Mouse (Mus musculus) forebrain, embryonic 15.5 days (tissue): ENCODE results near the gene H2afy2. TPM values are rescaled to one million over a fixed set of nuclear protein-coding genes. Genes with fewer than 3 reads are reported as not detected.

Source experiments
- ATAC-seq: fragments of 200-750 bp; cut with Nextera tagmentation; replicated peaks from 2 replicates; pipeline ENCODE4 v1.8.0; 2017; ENCODE audit warnings: mild to moderate bottlenecking, moderate TSS enrichment, moderate library complexity
- H3K27ac ChIP-seq: fragments of 300-500 bp; sonication (generic); replicated peaks from 2 replicates; pipeline ENCODE4 v1.5.1; 2015; ENCODE audit warnings: mild to moderate bottlenecking, inconsistent platforms
- H3K27me3 ChIP-seq: fragments of 300-500 bp; sonication (generic); 2 replicates; pipeline ENCODE4 v1.6.1; 2015; ENCODE audit warnings: inconsistent platforms
- H3K36me3 ChIP-seq: fragments of 300-500 bp; sonication (generic); 2 replicates; pipeline ENCODE4 v1.6.1; 2015; ENCODE audit warnings: mild to moderate bottlenecking, inconsistent platforms
- H3K4me1 ChIP-seq: fragments of 300-500 bp; sonication (generic); 2 replicates; pipeline ENCODE4 v1.6.1; 2015; ENCODE audit warnings: inconsistent platforms
- H3K4me2 ChIP-seq: fragments of 300-500 bp; sonication (generic); replicated peaks from 2 replicates; pipeline ENCODE4 v1.6.1; 2015; ENCODE audit warnings: mild to moderate bottlenecking, inconsistent platforms
- H3K4me3 ChIP-seq: fragments of 300-500 bp; sonication (generic); 2 replicates; pipeline ENCODE4 v1.5.1; 2015; ENCODE audit warnings: mild to moderate bottlenecking, inconsistent platforms
- H3K9ac ChIP-seq: fragments of 300-500 bp; sonication (generic); replicated peaks from 2 replicates; pipeline ENCODE4 v1.6.1; 2015; ENCODE audit warnings: mild to moderate bottlenecking, inconsistent platforms
- H3K9me3 ChIP-seq: fragments of 300-500 bp; sonication (generic); 2 replicates; pipeline ENCODE4 v1.6.1; 2016; ENCODE audit warnings: inconsistent platforms
- WGBS: fragments of 180-500 bp; shearing (Covaris S2); methylation state at CpG from one replicate; pipeline ENCODE4 v1.1.7; 2015; ENCODE audit warnings: mixed read lengths; 5-methylcytosine and 5-hydroxymethylcytosine counted together
- polyA plus RNA-seq: library from polyadenylated mRNA; unstranded; fragments of >200 nt; fragmentation: Nextera tagmentation; extraction: Ambion mirVana; gene quantifications from 2 replicates; pipeline ENCODE4 v1.2.1, GENCODE M21; 2015

Gene H2afy2
- polyA plus RNA-seq, 1 experiment from 2014 or later: 312 TPM

GRCm38 (mm10) chr10:61742336-61742735, 41.6 kb downstream of the H2afy2 start:
- Histone ChIP-seq H3K27ac (no peak overlapping the region), H3K27me3 (no peaks in the 10 kb centered on the region), H3K4me2 (no peak overlapping the region), H3K4me1 (no peaks in the 10 kb centered on the region), H3K36me3 (peaks cover 95% of the 10 kb centered on the region), H3K9ac (no peak overlapping the region), H3K4me3 (no peak overlapping the region), H3K9me3 (no peaks in the 10 kb centered on the region)
- 96% methylated on average over 8 of the region's 8 CpGs for WGBS
- ATAC-seq: no peak

GRCm38 (mm10) chr10:61741873-61742272, 42.1 kb downstream of the H2afy2 start:
- no peaks in the 10 kb centered on the region; the same call in 1 of the 2 replicates for H3K4me1 ChIP-seq
- no peaks in the 10 kb centered on the region for H3K27me3 ChIP-seq
- peaks cover 90% of the 10 kb centered on the region for H3K36me3 ChIP-seq
- no peak overlapping the region for H3K4me3 ChIP-seq
- H3K27ac ChIP-seq: no peak overlapping the region
- ATAC-seq: no peak
- H3K4me2 ChIP-seq: no peak overlapping the region
- no peak overlapping the region for H3K9ac ChIP-seq
- WGBS: 92% methylated on average over 4 of the region's 4 CpGs
- H3K9me3 ChIP-seq: no peaks in the 10 kb centered on the region

GRCm38 (mm10) chr10:61741306-61741705, 42.6 kb downstream of the H2afy2 start:
- H3K27ac ChIP-seq: no peak overlapping the region
- no peaks in the 10 kb centered on the region for H3K27me3 ChIP-seq
- no peaks in the 10 kb centered on the region; the same call in 1 of the 2 replicates for H3K4me1 ChIP-seq
- H3K4me3 ChIP-seq: no peak overlapping the region
- H3K4me2 ChIP-seq: no peak overlapping the region
- no peaks in the 10 kb centered on the region for H3K9me3 ChIP-seq
- no peak overlapping the region for H3K9ac ChIP-seq
- H3K36me3 ChIP-seq: peaks cover 85% of the 10 kb centered on the region
- WGBS: 100% methylated on average over 1 of the region's 1 CpGs
- ATAC-seq: no peak

- Histone ChIP-seq H3K27ac (no peak overlapping the region), H3K36me3 (peaks cover 53% of the 10 kb centered on the region), H3K4me2 (no peak overlapping the region), H3K4me3 (no peak overlapping the region), H3K9ac (no peak overlapping the region), H3K27me3 (no peaks in the 10 kb centered on the region), H3K9me3 (no peaks in the 10 kb centered on the region), H3K4me1 (no peaks in the 10 kb centered on the region; the same call in 1 of the 2 replicates)
- no peak for ATAC-seq
- WGBS: 93% methylated on average over 4 of the region's 4 CpGs
Measured at GRCm38 (mm10) chr10:61738126-61738525, 45.8 kb downstream of the H2afy2 start.

- no peaks in the 10 kb centered on the region for H3K9me3 ChIP-seq
- H3K4me1 ChIP-seq: no peaks in the 10 kb centered on the region; the same call in 1 of the 2 replicates
- no peaks in the 10 kb centered on the region for H3K27me3 ChIP-seq
- H3K27ac ChIP-seq: peak overlapping the region; percentile 69
- H3K36me3 ChIP-seq: peaks cover 48% of the 10 kb centered on the region
- WGBS: 97% methylated on average over 1 of the region's 1 CpGs
- no peak overlapping the region for H3K4me3 ChIP-seq
- H3K4me2 ChIP-seq: no peak overlapping the region
- H3K9ac ChIP-seq: no peak overlapping the region
- ATAC-seq: no peak
Measured at GRCm38 (mm10) chr10:61737537-61737936, 46.4 kb downstream of the H2afy2 start.

- ATAC-seq: peak; percentile 59; the same call in 1 of the 2 replicates
- Histone ChIP-seq H3K36me3 (peaks cover 39% of the 10 kb centered on the region), H3K4me1 (no peaks in the 10 kb centered on the region; the same call in 1 of the 2 replicates), H3K9ac (no peak overlapping the region), H3K27ac (peak overlapping the region; percentile 69), H3K4me2 (no peak overlapping the region), H3K9me3 (no peaks in the 10 kb centered on the region), H3K27me3 (no peaks in the 10 kb centered on the region), H3K4me3 (no peak overlapping the region)
- 63% methylated on average over 10 of the region's 10 CpGs for WGBS
Measured at GRCm38 (mm10) chr10:61736671-61737078, 47.3 kb downstream of the H2afy2 start.

- H3K9ac ChIP-seq: no peak overlapping the region
- 42% methylated on average over 3 of the region's 3 CpGs for WGBS
- ATAC-seq: no peak
- no peak overlapping the region for H3K4me2 ChIP-seq
- H3K27me3 ChIP-seq: no peaks in the 10 kb centered on the region
- H3K36me3 ChIP-seq: peaks cover 18% of the 10 kb centered on the region
- H3K4me3 ChIP-seq: no peak overlapping the region
- no peaks in the 10 kb centered on the region; the same call in 1 of the 2 replicates for H3K4me1 ChIP-seq
- no peaks in the 10 kb centered on the region for H3K9me3 ChIP-seq
- no peak overlapping the region for H3K27ac ChIP-seq
Measured at GRCm38 (mm10) chr10:61734377-61734776, 49.6 kb downstream of the H2afy2 start.

- Histone ChIP-seq H3K4me3 (no peak overlapping the region), H3K9ac (no peak overlapping the region), H3K27me3 (no peaks in the 10 kb centered on the region), H3K27ac (no peak overlapping the region), H3K9me3 (no peaks in the 10 kb centered on the region), H3K4me1 (no peaks in the 10 kb centered on the region), H3K4me2 (no peak overlapping the region), H3K36me3 (no peaks in the 10 kb centered on the region)
- ATAC-seq: no peak
- 98% methylated on average over 6 of the region's 6 CpGs for WGBS
Measured at GRCm38 (mm10) chr10:61730171-61730570, 53.8 kb downstream of the H2afy2 start.

- no peaks in the 10 kb centered on the region for H3K9me3 ChIP-seq
- no peaks in the 10 kb centered on the region for H3K27me3 ChIP-seq
- no peaks in the 10 kb centered on the region for H3K36me3 ChIP-seq
- H3K4me1 ChIP-seq: no peaks in the 10 kb centered on the region
- no peak overlapping the region for H3K4me3 ChIP-seq
- H3K27ac ChIP-seq: no peak overlapping the region
- WGBS: 86% methylated on average over 11 of the region's 11 CpGs
- ATAC-seq: no peak
- H3K4me2 ChIP-seq: no peak overlapping the region
- no peak overlapping the region for H3K9ac ChIP-seq
Measured at GRCm38 (mm10) chr10:61729181-61729580, 54.8 kb downstream of the H2afy2 start.

- ATAC-seq: no peak
- Histone ChIP-seq H3K27me3 (no peaks in the 10 kb centered on the region), H3K4me1 (no peaks in the 10 kb centered on the region), H3K9ac (no peak overlapping the region), H3K27ac (no peak overlapping the region), H3K4me3 (no peak overlapping the region), H3K9me3 (no peaks in the 10 kb centered on the region), H3K4me2 (no peak overlapping the region), H3K36me3 (no peaks in the 10 kb centered on the region)
- 73% methylated on average over 6 of the region's 6 CpGs for WGBS
Measured at GRCm38 (mm10) chr10:61723271-61723670, 60.7 kb downstream of the H2afy2 start.

- H3K27ac ChIP-seq: no peak overlapping the region
- H3K36me3 ChIP-seq: no peaks in the 10 kb centered on the region
- 83% methylated on average over 3 of the region's 3 CpGs for WGBS
Measured at GRCm38 (mm10) chr10:61722215-61722614, 61.7 kb downstream of the H2afy2 start.

GRCm38 (mm10) chr10:61720331-61720730, 63.6 kb downstream of the H2afy2 start:
- H3K9ac ChIP-seq: no peak overlapping the region
- no peaks in the 10 kb centered on the region for H3K27me3 ChIP-seq
- H3K4me2 ChIP-seq: no peak overlapping the region
- no peaks in the 10 kb centered on the region for H3K9me3 ChIP-seq
- H3K4me3 ChIP-seq: no peak overlapping the region
- ATAC-seq: no peak
- WGBS: 90% methylated on average over 7 of the region's 7 CpGs
- H3K27ac ChIP-seq: no peak overlapping the region
- peaks cover 5% of the 10 kb centered on the region; the same call in 1 of the 2 replicates for H3K4me1 ChIP-seq
- no peaks in the 10 kb centered on the region for H3K36me3 ChIP-seq

More at GRCm38 (mm10) chr10:61722215-61722614, 61.7 kb downstream of the H2afy2 start:
- no peak for ATAC-seq
- Histone ChIP-seq H3K27me3 (no peaks in the 10 kb centered on the region), H3K4me2 (no peak overlapping the region), H3K9ac (no peak overlapping the region), H3K4me3 (no peak overlapping the region), H3K4me1 (no peaks in the 10 kb centered on the region), H3K9me3 (no peaks in the 10 kb centered on the region)
